Mouse (Mus musculus): ENCODE results near the gene Rpl18a. TPM values are rescaled to one million over a fixed set of nuclear protein-coding genes. Genes with fewer than 3 reads are reported as not detected.

Gene Rpl18a
- polyA plus RNA-seq, 1 experiment = 7,420 TPM

- Histone ChIP-seq H3K36me3 (ENCODE audit: control insufficient read depth, insufficient read depth, low read length) (no peaks in the 10 kb centered on the region), H3K27ac (ENCODE audit: control insufficient read depth, insufficient read depth, low read length) (no peak overlapping the region), H3K4me1 (replicated peaks; ENCODE audit: control insufficient read depth, insufficient read depth, low read length) (peaks cover 7% of the 10 kb centered on the region), H3K27me3 (ENCODE audit: control insufficient read depth, insufficient read depth, low read length) (peaks cover 5% of the 10 kb centered on the region; the same call in 1 of the 2 replicates), H3K4me3 (ENCODE audit: control insufficient read depth, insufficient read depth, low read length) (no peak overlapping the region)
- TF ChIP-seq POLR2A (IDR thresholded peaks at IDR 0.05; ENCODE audit: control insufficient read depth, extremely low read depth, insufficient read depth, low read length, poor library complexity) (no peak), CTCF (IDR thresholded peaks at IDR 0.05; ENCODE audit: borderline replicate concordance, control insufficient read depth, extremely low read depth, insufficient read depth, low read length, poor library complexity) (no peak)
- DNase-seq = peak; percentile 37
- 33% methylated on average over 4 of the region's 4 CpGs for WGBS
Observed at GRCm38 (mm10) chr8:70857516-70857915, 39.7 kb downstream of the Rpl18a start.

DNA sequence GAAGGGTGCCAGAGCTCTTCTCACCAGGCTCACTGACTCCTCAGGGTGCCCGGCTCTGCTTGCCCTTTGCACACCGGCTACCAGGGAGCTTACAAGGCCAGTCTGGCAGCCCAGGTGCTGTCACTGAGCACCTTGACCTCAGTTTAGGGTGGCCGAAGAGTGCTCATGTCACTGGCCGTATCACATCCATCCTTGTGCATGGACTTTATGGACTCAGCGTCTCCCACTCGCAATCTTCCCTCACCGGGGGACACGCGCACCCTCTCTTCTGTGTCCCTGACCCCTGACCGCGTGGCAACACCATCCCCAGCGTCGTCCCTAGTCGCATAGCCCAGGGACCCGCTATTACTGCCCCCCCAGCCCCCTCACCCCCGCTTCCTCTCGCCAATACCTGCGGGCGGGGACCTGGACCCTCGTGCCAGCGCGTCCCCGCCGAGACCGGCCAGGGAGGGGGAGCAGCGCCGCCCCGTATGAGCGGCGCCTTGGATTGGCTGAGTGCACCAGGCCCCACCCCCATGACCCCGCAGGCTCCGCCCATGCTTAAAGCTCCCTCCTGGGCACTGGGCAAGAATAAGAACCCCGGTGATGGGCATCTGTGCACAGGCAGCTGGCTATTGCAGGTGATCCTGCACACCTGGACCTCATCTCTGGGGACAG lies 40.5 kb downstream of the Rpl18a start:
- peak; percentile 39 for DNase-seq
- Histone ChIP-seq H3K36me3 (ENCODE audit: control insufficient read depth, insufficient read depth, low read length) (no peaks in the 10 kb centered on the region), H3K27ac (ENCODE audit: control insufficient read depth, insufficient read depth, low read length) (no peak overlapping the region), H3K4me1 (replicated peaks; ENCODE audit: control insufficient read depth, insufficient read depth, low read length) (peaks cover 7% of the 10 kb centered on the region), H3K27me3 (ENCODE audit: control insufficient read depth, insufficient read depth, low read length) (no peaks in the 10 kb centered on the region; the same call in 1 of the 2 replicates), H3K4me3 (ENCODE audit: control insufficient read depth, insufficient read depth, low read length) (0 out of 2 replicates have a peak overlapping the region, but pooled peaks have one; percentile 12)
- WGBS = 22% methylated on average over 33 of the region's 33 CpGs
- no peak for TF ChIP-seq CTCF (IDR thresholded peaks at IDR 0.05; ENCODE audit: borderline replicate concordance, control insufficient read depth, extremely low read depth, insufficient read depth, low read length, poor library complexity)
- no peak for TF ChIP-seq POLR2A (IDR thresholded peaks at IDR 0.05; ENCODE audit: control insufficient read depth, extremely low read depth, insufficient read depth, low read length, poor library complexity)

- H3K4me3 ChIP-seq (ENCODE audit: control insufficient read depth, insufficient read depth, low read length) = no peak overlapping the region
- DNase-seq = no peak
- H3K36me3 ChIP-seq (ENCODE audit: control insufficient read depth, insufficient read depth, low read length) = no peaks in the 10 kb centered on the region
- no peaks in the 10 kb centered on the region for H3K27me3 ChIP-seq (ENCODE audit: control insufficient read depth, insufficient read depth, low read length)
- H3K27ac ChIP-seq (ENCODE audit: control insufficient read depth, insufficient read depth, low read length) = no peak overlapping the region
- WGBS = 85% methylated on average over 5 of the region's 5 CpGs
- no peak for TF ChIP-seq POLR2A (IDR thresholded peaks at IDR 0.05; ENCODE audit: control insufficient read depth, extremely low read depth, insufficient read depth, low read length, poor library complexity)
- no peak for TF ChIP-seq CTCF (IDR thresholded peaks at IDR 0.05; ENCODE audit: borderline replicate concordance, control insufficient read depth, extremely low read depth, insufficient read depth, low read length, poor library complexity)
- H3K4me1 ChIP-seq (replicated peaks; ENCODE audit: control insufficient read depth, insufficient read depth, low read length) = peaks cover 7% of the 10 kb centered on the region
Observed at GRCm38 (mm10) chr8:70856028-70856427, 41.2 kb downstream of the Rpl18a start.

- Histone ChIP-seq H3K4me3 (ENCODE audit: control insufficient read depth, insufficient read depth, low read length) (no peak overlapping the region), H3K4me1 (replicated peaks; ENCODE audit: control insufficient read depth, insufficient read depth, low read length) (peaks cover 7% of the 10 kb centered on the region), H3K36me3 (ENCODE audit: control insufficient read depth, insufficient read depth, low read length) (no peaks in the 10 kb centered on the region), H3K27me3 (ENCODE audit: control insufficient read depth, insufficient read depth, low read length) (no peaks in the 10 kb centered on the region), H3K27ac (ENCODE audit: control insufficient read depth, insufficient read depth, low read length) (no peak overlapping the region)
- DNase-seq = no peak
- WGBS = 10% methylated on average over 2 of the region's 2 CpGs
- no peak for TF ChIP-seq POLR2A (IDR thresholded peaks at IDR 0.05; ENCODE audit: control insufficient read depth, extremely low read depth, insufficient read depth, low read length, poor library complexity)
- TF ChIP-seq CTCF (IDR thresholded peaks at IDR 0.05; ENCODE audit: borderline replicate concordance, control insufficient read depth, extremely low read depth, insufficient read depth, low read length, poor library complexity) = no peak
Observed at GRCm38 (mm10) chr8:70853863-70854262, 43.3 kb downstream of the Rpl18a start.

DNA sequence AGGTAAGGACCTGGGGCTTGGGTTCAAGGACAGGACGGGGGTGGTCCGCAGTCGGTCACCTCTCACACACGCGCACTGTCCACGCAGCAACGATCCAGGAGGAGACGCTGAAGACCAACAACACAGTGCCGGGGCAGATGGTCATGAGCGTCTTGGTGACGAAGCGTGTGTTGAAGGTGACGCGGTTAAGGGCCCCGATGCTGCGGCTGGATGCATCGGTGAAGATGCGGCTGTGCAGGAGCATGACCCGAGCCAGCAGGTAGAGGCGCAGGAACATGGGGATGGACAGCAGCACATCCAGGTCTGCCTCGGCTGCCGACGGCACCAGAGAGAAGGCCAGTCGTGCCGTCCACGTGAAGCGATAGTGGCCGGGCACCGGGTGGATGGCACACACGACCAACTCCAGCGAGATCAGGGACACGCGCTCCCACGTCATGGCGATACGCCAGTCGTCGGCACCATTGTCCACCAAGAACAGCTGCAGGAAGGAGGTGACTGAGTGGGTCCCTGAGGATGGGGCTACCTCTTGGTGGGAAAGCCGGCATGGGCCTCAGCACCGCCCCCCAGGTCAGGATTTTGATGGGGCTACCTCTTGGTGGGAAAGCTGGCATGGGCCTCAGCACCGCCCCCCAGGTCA lies 44.5 kb downstream of the Rpl18a start:
- Histone ChIP-seq H3K36me3 (ENCODE audit: control insufficient read depth, insufficient read depth, low read length) (no peaks in the 10 kb centered on the region), H3K27me3 (ENCODE audit: control insufficient read depth, insufficient read depth, low read length) (no peaks in the 10 kb centered on the region), H3K27ac (ENCODE audit: control insufficient read depth, insufficient read depth, low read length) (no peak overlapping the region), H3K4me3 (ENCODE audit: control insufficient read depth, insufficient read depth, low read length) (no peak overlapping the region), H3K4me1 (replicated peaks; ENCODE audit: control insufficient read depth, insufficient read depth, low read length) (peaks cover 7% of the 10 kb centered on the region)
- TF ChIP-seq POLR2A (IDR thresholded peaks at IDR 0.05; ENCODE audit: control insufficient read depth, extremely low read depth, insufficient read depth, low read length, poor library complexity) = no peak
- TF ChIP-seq CTCF (IDR thresholded peaks at IDR 0.05; ENCODE audit: borderline replicate concordance, control insufficient read depth, extremely low read depth, insufficient read depth, low read length, poor library complexity) = no peak
- no peak for DNase-seq
- 96% methylated on average over 41 of the region's 41 CpGs for WGBS

DNA sequence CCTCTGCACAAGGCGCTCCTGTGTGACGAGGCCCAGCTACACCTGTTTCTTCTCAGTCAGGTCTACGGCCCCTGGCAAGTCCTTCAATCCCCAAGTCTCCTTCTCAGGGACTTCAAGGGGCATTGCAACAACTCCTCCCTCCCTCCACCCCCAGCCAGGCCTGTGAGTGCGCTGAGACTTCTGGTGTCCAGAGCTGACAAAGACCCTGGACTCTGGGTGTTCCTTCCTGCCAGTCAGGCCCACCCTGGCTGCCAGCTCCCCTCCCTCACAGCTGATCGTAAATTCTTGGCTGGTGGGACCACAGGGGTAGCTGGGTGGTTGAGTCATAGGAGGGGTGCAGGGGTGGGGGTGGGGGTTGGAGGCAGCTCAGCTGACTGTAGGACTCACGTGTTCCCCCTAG lies 45.4 kb downstream of the Rpl18a start:
- Histone ChIP-seq H3K4me3 (ENCODE audit: control insufficient read depth, insufficient read depth, low read length) (no peak overlapping the region), H3K4me1 (replicated peaks; ENCODE audit: control insufficient read depth, insufficient read depth, low read length) (peaks cover 5% of the 10 kb centered on the region), H3K36me3 (ENCODE audit: control insufficient read depth, insufficient read depth, low read length) (no peaks in the 10 kb centered on the region), H3K27me3 (ENCODE audit: control insufficient read depth, insufficient read depth, low read length) (no peaks in the 10 kb centered on the region), H3K27ac (ENCODE audit: control insufficient read depth, insufficient read depth, low read length) (no peak overlapping the region)
- DNase-seq = no peak
- TF ChIP-seq CTCF (IDR thresholded peaks at IDR 0.05; ENCODE audit: borderline replicate concordance, control insufficient read depth, extremely low read depth, insufficient read depth, low read length, poor library complexity) (no peak), POLR2A (IDR thresholded peaks at IDR 0.05; ENCODE audit: control insufficient read depth, extremely low read depth, insufficient read depth, low read length, poor library complexity) (no peak)
- 89% methylated on average over 6 of the region's 6 CpGs for WGBS

Measured in thymus, adult 2 months (tissue).